Mouse (Mus musculus): Measurements from ENCODE around the gene Dleu7.

GRCm38 (mm10) chr14:62250046-62250445 lies 42.8 kb downstream of the Dleu7 start:
- TF ChIP-seq CTCF (IDR thresholded peaks at IDR 0.05) = no peak
- no peak for TF ChIP-seq POLR2A (IDR thresholded peaks at IDR 0.05; ENCODE audit: insufficient read depth, low read depth, low read length)

Data from heart, adult 2 months (tissue).